Mouse (Mus musculus): ENCODE results near the gene Gm20388.

Gene Gm20388

DNA sequence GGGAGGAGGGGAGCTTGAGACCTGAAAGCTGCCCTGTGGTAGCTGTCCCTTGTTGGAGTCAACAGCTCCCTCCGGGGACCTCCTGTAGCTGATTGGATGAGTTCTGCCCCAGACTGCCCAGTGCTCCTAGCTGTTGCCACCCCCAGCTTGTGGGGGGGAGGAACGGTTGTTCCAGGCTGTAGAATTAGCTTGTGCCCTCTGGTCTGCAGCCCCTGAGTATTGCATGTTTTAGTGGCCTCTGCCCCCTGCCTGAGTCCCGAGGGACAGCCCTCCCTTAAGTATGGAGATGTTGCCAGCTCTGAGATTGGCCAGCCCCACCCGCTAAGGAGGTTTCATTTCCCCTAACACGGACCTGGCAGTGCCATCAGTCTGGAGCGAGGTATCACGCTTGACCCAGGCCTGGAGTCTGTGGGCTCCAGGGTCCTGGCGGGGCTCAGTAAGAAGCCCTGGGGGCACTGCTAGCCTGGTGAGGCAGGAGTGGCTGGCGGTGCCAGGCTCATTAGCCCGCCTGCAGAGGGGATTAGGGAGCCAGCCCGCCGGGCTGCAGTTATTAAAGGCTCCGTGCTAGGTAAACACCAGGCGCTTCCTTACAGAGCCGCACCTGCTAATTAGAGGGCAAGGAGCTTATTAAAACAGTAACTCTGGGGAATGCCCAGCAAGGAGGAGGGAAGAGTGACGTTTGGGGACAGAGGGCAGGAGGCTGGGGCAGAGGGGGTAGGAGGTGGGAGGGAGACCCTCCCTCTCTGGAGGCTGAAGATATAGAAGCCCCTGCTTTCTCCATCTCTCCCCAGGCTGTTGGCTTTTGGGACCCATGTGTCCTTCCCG lies 424.8 kb downstream of the Gm20388 start:
- DNase-seq (ENCODE audit: inconsistent ontology term), result peak; percentile 49

DNA sequence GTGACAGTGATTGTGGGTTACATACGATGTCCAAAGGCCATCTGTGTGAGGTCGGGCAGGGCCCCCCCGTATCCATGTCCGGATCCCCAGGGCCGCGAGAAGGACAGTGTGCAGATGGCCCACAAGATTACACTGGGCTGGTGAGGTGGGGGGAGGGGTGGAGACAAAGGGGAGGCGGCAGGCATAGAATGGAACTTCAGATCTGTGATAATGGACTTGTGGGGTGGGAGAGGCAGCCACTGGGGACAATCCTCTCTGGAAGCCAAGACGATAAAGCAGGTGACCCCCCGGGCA lies 425.4 kb downstream of the Gm20388 start:
- DNase-seq (ENCODE audit: inconsistent ontology term), result no peak

DNA sequence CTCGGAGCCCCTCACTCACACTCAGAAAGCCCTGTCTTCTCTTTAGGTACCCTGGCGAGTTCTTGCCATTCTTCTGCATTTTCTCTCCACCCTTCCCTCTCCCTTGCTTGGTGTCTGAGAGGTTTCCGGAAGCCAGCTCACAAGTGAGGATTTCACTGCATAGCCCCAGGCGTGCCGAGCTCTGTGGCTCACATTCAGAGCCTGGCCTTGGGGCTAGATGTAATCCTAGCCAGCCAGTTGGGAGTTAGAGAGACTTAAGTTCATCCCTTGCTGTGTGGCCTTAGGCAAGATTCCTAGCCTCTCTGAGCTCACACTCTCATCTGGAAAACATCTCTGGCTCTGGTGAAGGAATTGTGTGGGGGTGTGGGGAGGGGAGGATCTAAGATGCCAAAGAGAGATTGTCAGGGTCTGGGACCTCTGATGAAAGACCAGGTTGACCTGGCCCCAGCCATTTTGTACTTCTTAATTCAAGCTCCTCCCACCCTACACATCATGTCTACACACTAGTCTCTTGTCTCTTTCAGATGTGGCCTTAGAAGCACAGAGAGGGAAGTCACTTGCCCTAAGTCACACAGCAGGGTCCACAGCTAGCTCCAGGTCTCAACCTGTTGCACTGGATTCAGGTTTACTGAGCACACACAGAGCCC lies 426.4 kb downstream of the Gm20388 start:
- DNase-seq (ENCODE audit: inconsistent ontology term), result no peak

DNA sequence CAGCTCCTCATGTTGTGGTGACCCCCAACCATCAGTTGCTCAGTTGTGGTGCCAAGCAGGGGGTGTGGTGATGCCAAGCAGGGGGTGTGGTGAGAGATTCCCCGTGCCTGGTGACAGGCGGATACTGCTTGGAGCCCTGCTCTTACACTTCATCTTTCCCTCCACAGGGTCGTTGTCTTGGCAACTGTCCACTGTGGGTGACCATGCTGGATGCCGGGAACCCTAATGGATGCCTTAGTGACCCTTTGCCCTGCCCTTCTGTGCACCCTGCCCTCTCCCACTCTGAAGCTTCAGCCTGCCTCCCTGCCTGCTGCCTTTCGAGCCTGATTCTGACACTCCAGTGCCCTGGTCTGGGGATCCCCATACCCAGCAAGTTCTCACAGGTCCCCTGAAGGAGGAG lies 427.0 kb downstream of the Gm20388 start:
- DNase-seq (ENCODE audit: inconsistent ontology term), result no peak

DNA sequence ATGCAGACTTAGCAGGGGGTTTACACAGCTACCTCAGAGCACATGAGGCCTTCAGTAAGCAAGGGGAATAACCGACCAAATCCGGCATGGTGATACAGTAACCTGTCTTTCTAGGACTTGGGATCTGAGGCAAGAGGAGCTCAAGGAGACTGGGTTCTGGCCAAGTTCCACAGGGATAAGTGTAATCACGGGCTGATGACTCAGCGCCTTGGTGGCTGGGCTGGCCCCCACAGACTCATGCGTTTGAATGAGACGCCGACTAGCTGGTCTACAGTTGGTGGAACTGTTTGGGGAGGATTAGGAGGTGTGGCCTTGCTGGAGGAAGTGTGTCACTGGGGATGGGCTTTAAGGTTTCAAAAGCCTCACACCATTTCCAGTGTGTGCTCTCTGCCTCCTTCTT lies 428.0 kb downstream of the Gm20388 start:
- no peak for DNase-seq (ENCODE audit: inconsistent ontology term)

DNA sequence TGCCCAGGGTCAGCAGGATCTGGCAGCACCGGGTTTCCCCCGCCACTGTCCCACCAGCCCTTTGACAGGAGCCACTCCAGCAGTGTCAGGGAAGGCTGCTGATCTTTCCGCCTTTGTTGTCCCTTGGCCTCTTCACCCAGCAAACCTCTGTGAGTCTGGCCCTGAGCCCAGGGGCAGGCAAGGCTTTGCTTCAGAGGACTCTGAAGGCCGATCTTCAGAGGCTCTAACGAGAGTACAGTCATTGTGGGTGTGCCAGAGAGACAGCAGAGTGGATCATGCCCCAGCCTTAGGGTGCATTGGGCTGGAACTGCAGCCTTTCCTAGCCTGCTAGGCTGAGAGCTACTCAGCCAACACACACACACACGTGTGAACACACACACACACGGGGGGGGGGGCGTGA lies 429.1 kb downstream of the Gm20388 start:
- DNase-seq (ENCODE audit: inconsistent ontology term), result peak; percentile 81

DNA sequence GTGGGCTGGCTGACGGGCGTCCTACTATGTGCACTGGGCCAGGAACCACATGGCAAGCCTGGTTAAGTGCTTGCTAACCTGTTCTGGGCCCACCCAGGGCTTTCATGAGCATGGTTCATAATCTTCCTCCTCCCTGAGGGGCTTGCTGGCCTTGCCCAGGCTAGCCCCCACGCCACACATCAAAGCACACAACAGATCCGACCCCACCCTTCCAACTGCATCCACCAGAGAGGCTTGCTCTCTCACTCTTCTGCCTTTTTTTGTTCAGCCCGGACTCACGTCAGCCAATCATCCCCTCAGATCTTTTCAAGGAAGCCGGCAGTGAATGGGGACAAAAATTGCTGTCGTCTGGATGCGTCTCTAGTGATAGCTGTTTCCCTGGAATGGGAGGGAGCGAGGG lies 430.5 kb downstream of the Gm20388 start:
- no peak for DNase-seq (ENCODE audit: inconsistent ontology term)

DNA sequence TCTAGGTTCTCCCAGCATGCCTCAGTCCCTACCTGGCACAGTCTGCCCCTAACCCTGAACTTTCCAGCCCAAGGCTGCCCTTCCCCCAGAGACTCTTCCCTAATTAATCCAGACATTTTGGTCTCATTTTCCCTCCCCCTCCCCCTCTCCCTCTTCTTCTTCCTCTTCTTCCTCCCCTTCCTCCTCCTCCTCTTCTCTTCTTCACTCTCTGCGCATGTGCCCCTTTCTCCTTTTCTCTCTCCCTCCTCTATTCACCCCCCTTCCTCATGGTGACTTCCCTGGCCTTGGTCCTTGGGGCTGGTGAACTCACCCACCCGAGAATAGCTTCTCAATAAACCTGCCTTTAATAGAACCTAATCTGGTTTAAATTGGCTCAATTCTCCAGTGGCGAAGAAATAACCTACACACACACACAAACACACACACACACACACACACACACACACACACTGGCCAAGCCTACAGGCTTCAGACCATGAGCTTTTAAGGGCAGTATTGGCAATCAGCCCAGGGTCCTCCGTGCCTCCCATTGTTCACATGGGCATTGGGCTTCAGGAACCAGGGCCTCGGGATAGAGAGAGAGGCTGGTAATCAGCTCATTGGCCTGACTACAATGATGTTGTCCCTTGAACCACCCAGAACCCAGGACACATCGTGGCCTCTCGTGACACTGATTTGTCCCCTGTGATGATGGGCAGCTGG lies 432.4 kb downstream of the Gm20388 start:
- no peak for DNase-seq (ENCODE audit: inconsistent ontology term)

DNA sequence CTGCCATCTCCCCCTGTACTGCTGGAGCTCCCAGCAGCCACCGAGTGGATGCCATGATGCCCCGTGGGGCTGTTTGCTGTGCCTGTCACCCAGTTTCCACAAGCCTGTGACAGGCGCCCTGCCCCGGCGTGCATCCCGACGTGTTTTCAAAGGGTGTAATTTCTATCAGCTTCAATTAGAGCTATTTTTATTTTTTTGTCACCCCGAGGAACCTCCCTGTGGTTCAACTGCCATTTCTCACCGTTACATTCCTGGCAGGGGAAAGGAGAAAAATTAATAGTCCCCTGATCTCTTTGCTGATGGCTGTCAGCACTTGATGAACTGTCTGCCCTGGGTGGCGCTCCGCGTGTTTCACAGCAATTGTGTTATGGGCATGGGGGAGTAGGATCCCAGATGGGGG lies 432.9 kb downstream of the Gm20388 start:
- no peak for DNase-seq (ENCODE audit: inconsistent ontology term)

DNA sequence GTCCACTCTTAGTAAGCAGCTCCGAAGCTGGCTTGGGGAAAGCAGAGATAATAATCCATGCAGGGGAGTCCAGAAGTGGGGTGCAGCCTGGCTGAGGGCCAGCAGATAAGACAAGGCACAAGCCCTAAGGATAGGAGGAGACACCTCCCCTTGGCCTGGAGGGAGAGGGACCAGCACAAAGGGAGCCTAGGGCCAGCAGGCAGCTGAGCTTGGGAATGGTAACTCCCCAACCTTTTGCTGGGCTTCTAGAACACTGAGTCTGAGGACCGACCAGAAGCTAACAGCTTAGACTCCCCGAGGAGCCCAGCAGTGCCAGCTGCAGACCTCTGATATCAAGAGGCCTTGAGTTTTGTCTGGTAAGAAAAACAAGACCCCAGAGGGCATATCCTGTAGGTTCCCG lies 433.5 kb downstream of the Gm20388 start:
- no peak for DNase-seq (ENCODE audit: inconsistent ontology term)

DNA sequence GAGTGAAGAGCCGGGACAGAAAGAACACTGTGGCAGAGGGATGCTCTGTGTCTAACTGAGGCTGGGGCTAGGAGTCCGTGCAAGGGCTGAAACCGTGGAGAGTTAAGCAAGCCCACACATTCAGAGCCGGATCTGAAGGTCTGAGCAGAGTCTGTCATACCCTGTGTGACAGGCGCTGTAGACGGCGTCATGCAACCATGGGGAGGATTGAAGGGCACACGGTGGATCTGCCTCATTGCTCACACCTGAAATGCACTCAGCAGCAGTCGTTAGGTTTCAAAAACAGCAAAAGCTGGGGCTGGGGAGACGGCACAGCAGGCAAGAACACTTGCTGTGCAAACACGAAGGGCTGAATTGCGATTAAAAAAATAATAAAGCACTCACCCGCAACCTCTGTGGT lies 433.9 kb downstream of the Gm20388 start:
- no peak for DNase-seq (ENCODE audit: inconsistent ontology term)

DNA sequence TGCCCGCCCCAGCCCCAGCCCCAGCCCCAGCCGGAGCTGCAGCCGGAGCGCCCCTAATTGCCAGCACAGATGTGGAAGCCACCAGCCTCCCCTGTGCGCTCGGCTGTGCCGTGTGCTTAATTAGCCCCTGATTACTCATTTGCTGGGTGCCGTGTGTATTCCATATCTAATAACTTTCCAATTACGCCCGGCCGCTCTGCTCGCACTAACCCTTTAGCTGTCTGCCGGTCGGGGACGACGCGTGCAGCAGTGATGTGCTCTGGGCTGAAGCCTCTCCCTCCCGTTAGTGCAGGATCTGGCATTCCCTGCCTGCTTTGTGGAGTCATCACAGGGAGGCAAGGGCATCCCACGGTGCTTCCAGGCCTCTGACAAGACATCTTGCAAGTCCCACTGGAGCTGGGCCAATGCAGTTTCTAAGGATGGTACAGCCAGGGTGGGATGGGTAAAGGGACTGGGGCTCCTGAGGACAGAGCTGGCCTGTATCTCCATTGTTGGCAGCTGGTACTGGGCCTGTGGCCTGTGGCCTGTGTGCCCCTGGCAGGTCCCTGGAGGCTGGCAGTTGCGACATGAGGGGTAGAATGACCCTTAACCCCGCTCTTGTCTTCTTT lies 437.2 kb downstream of the Gm20388 start:
- DNase-seq (ENCODE audit: inconsistent ontology term), result no peak

DNA sequence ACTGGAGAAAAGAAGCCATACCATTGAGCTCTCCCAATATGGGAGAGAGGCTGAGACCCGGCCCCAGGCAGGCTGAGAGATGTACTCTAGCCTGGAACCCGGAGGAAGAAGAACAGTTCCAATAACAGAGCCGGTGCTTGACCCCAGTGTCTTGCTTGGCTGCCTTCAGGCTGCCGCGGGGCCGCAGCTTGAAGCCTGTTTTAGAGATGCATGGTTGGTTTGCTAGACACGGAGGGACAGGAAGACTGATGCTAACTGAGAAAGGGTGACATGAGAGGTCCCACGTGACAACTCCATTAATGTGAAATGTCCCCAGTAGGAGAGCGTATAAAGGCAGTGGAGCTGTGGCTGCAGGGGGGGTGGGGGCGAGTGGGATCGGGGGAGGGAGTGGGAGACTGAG lies 438.3 kb downstream of the Gm20388 start:
- no peak for DNase-seq (ENCODE audit: inconsistent ontology term)

DNA sequence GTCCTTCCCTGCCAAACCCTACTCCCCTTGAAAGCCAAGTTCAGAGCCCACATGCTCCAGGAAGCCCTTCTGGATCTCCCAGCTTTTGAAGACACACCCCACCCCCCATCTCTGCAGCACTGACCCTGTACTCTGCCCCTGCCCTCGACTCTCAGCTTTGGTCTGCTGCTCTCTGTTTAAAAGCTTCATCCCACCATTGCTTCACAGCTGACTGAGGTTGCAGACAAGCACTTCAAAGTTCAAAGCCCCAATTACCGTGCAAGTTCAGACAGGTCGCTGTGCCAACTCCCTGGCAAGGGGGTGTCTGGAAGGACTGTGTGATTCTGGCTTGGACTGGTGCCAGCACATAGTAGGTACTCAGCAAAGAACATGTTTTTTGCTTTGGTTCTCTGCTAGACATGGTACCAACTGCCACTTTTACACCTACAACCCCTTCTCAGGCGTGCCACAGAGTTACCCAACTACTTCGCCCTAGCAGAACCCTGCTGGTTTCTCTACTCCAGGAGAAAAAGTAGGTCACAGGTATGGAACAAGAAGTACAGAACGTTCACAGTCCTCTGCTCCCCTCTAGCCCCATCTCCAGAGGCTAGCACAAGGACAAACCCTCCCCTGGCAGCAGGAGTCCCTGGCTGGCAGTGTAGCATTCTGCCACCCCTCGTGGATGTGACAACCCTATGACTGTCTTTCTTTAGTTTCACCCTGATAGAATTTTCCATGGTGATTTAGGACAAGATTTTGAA lies 440.9 kb downstream of the Gm20388 start:
- DNase-seq (ENCODE audit: inconsistent ontology term), result no peak

DNA sequence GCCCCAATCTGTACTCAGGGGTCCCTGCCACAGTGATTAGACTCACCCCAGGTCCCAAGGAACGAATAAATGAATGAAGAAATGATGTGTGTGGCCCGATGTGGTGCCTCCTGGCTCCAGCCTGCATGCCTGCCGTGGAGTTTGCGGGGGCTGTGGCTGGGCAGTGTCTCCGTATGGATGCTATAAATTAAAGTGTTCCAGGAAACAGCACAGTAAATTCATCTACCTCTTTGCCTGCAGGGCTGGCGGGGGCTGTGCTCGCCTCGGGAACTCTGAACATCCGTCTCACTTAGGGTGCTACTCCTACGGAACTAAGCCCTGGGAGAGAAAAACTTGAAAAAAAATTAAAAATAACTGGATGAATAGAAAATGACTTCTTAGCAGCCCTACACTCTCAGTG lies 441.5 kb downstream of the Gm20388 start:
- no peak for DNase-seq (ENCODE audit: inconsistent ontology term)

DNA sequence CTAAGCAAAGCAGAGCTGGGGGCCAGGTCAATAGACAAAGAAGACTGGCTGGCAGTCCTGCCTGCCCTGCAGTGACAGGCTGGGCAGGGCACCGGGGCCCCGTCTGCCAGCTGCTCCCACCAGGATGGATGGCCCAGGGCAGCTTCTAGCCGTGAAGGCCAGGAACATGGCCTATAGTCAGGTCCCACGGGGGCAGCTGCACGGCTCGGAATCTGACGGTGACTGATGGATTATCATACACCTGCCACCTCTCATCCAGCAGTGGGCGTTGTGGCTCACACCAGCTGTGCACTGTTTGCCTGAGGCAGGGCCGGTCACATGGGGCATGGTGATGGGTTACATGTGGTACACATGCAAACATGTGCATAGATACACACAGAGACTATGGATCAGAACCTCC lies 445.4 kb downstream of the Gm20388 start:
- no peak for DNase-seq (ENCODE audit: inconsistent ontology term)

DNA sequence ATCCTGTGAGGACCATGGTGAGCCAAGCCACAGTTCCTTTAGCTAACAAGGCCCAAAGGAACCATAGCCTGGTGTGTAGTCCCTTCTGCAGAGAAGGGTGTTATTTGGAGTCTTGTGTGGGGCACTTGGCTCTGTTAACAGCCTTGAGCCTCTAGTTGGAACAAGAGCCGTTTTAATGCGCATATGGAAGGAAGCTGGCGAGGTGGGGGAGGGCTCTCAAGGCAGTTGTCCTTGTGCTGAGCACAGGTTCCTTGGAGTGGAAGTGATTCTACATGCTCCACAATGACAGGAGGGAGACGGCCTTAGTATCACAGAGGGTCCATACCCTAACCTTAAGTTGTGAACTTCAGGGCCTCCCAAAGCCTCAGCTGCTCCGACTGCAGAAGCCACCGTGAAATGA lies 446.9 kb downstream of the Gm20388 start:
- no peak for DNase-seq (ENCODE audit: inconsistent ontology term)

DNA sequence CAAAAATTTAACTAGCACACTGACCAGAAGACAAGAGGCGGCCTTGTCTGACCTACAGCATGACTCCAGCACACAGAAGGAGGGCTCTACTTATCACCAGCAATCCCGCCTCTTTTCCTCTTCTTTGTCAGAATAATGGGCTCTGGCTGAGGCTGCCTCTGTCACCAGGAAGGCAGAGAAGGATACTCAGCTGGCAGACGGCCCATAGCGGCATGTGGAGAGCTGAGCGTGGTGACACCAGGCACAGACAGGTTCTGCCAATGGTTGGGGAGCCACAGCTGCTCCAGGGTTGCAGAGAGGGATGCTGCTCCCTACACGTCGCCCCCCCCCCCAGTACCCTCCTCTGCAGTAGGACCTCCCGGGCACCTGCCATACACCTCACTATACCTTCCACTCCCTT lies 450.7 kb downstream of the Gm20388 start:
- no peak for DNase-seq (ENCODE audit: inconsistent ontology term)

DNA sequence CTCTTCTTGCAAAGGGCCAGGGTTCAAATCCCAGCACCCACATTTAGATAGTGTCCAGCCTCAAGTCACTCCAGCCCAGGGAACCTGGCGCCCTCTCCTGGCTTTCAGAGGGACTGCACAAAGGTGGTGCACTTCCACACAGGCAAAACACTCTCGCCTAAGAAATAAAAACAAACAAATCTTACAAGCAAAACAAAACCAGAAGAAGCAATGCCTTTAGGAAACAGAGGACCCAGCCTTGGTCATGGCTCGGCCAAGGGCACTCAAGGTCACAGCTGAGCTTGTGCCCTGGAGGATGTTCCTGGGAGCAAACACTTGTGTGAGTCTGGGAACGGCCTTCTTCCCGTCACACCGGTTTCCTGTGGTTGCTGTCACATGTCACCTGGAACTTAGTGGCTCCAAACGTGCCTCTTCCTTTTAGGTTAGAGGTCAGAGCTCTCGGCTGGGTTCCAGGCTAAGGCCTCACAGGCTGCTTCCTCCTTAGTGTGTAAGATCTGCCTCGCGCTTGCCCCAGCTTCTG lies 453.0 kb downstream of the Gm20388 start:
- DNase-seq (ENCODE audit: inconsistent ontology term), result no peak

DNA sequence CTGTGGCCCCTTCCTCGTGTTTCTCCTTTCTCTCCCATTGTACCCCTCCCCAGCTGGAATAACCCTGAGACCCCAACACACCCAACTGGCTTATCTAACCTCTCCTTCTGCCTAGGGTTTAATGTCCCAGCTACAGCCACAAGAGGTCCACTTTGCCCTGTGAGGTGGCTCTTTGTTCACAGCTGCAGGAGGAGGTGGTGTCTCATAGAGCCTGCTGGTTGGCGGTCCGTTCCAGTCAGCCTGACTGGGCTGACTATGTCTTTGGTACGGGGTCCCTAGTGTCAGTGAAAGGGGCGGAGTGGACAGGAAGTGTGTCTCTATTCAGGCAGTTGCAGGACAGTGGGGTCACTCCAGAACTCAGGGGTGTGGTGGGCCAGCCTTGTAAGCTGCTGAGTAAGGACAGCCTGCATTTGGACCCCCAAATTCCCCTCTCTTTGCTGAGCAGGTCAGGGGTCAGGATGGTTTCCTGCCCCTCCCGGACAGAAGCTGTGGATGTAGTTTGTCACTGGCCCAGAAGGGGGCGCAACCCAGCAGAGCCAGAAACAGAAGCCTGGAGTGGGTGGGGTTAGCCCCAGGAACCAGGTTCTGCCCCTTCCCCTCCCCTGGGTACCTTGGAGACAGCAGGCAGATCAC lies 453.6 kb downstream of the Gm20388 start:
- no peak for DNase-seq (ENCODE audit: inconsistent ontology term)

DNA sequence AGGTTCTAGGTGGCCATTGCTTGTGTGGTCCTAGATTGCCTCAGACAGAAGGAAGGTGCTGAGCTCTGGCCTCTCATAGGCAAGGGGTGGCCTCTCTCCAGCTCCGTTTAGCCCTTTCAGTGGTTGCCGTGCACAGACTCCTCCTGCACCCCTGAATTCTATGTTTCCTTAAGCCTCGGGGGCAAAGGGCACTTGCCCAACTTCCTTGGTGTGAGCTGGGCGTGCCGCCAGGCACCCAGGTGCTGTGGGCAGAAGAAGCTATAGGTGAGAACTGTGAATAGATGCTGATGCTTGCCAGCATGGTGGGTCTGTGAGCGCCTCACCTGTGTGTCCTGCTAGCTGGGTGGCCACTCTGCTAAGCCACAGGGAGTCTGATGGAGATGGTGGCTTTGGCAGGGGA lies 456.2 kb downstream of the Gm20388 start:
- DNase-seq (ENCODE audit: inconsistent ontology term), result no peak

All from Muller cell, postnatal 12 days (primary cell).